Mouse (Mus musculus) colon, adult 2 months (tissue): ENCODE data around the gene Pmm1. TPM values are rescaled to one million over a fixed set of nuclear protein-coding genes. Genes with fewer than 3 reads are reported as not detected.

Experiments
- polyA plus RNA-seq: library from polyadenylated mRNA; depleted of rRNA; stranded (reverse); fragments of >200 nt; gene quantifications from 2 replicates; pipeline ENCODE4 v1.2.3, GENCODE M21; 2012; rRNA removed

Pmm1 gene
- 52.9 and 54.6 TPM in 2 replicates for polyA plus RNA-seq

GRCm38 (mm10) chr15:81960171-81961077 is at the start of gene Pmm1:
Gene Pmm1, minus strand, starts transcription at chr15:81960930.

GRCm38 (mm10) chr15:81987646-81988045 is 26.9 kb upstream of the Pmm1 start, which contains the start of gene Xrcc6:
Gene Xrcc6, plus strand, starts transcription at chr15:81987835.

GRCm38 (mm10) chr15:81980321-81980720 is 19.6 kb upstream of the Pmm1 start, which contains the start of gene 1700029P11Rik:
Gene 1700029P11Rik, plus strand, starts transcription at chr15:81980540.

GRCm38 (mm10) chr15:81936679-81937078 is 24.1 kb downstream of the Pmm1 start, which contains the start of gene Csdc2:
Gene Csdc2, plus strand, starts transcription at chr15:81936759.

GRCm38 (mm10) chr15:81925760-81926445 is 34.8 kb downstream of the Pmm1 start, which contains the start of gene Polr3h:
Gene Polr3h, minus strand, starts transcription at chr15:81926240.

Other genes starting within 250 kb of the Pmm1 start
- 23.1 and 24.3 TPM in 2 replicates for gene Zc3h7b, start 215.9 kb downstream of the Pmm1 start, polyA plus RNA-seq
- 31.2 and 37.3 TPM in 2 replicates for gene Rangap1, start 215.4 kb downstream of the Pmm1 start, polyA plus RNA-seq
- gene Tef, start 158.5 kb downstream of the Pmm1 start, polyA plus RNA-seq, result 13.8 and 15.9 TPM in 2 replicates
- 31.0 and 42.2 TPM in 2 replicates for gene Tob2, start 102.1 kb downstream of the Pmm1 start, polyA plus RNA-seq
- gene Phf5a, start 89.0 kb downstream of the Pmm1 start, polyA plus RNA-seq, result 26.5 and 34.8 TPM in 2 replicates
- gene Aco2, start 88.6 kb downstream of the Pmm1 start, polyA plus RNA-seq, result 328 TPM in 2 replicates
- gene Polr3h, start 34.7 kb downstream of the Pmm1 start, polyA plus RNA-seq, result 7.0 and 8.9 TPM in 2 replicates
- 9.0 and 10.8 TPM in 2 replicates for gene Csdc2, start 24.2 kb downstream of the Pmm1 start, polyA plus RNA-seq
- gene 1700029P11Rik, start 19.6 kb upstream of the Pmm1 start, polyA plus RNA-seq, result not detected in 2 replicates
- gene Xrcc6, start 26.9 kb upstream of the Pmm1 start, polyA plus RNA-seq, result 8.4 and 8.8 TPM in 2 replicates
- 21.9 and 26.4 TPM in 2 replicates for gene Desi1, start 72.9 kb upstream of the Pmm1 start, polyA plus RNA-seq
- gene Snu13, start 86.7 kb upstream of the Pmm1 start, polyA plus RNA-seq, result 28.5 and 37.8 TPM in 2 replicates
- not detected in 2 replicates for gene 4930407I10Rik, start 98.2 kb upstream of the Pmm1 start, polyA plus RNA-seq
- gene Mei1, start 109.1 kb upstream of the Pmm1 start, polyA plus RNA-seq, result not detected in 2 replicates
- 9.7 and 10.2 TPM in 2 replicates for gene Ccdc134, start 167.0 kb upstream of the Pmm1 start, polyA plus RNA-seq
- 273 and 329 TPM in 2 replicates for gene Srebf2, start 186.3 kb upstream of the Pmm1 start, polyA plus RNA-seq